Mouse (Mus musculus): ENCODE measurements at regions not wholly inside any gene's neighbourhood (a gene's known extent, or its start where the extent isn't known, plus 50 kb on each side); places are given as distances from the start of the nearest gene placed in this dataset.

DNA sequence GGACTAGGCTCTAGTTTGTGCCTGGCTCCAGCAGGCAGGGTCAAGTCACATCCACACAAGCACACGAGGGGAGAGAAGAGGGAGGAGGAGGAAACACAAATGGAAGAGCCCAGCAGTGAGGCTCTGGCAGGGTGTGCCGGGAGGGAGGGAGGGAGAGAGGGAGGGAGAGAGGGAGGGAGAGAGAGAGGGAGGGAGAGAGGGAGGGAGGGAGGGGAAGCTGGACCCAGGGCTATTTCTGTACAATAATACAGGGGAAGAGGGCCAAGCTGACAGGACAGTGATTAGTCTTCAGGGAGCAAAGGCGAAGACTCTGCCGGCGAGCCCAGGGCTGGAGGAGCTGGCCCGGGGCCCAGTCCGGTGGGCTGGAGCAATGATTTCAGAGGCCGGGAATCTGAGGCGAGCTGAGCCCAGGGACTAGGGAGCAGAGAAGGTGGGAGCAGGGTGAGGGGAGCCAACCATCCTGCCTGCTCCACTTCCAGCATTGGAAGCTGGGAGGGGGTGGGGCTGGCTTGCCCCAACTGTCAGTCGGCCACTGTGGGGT lies 155.6 kb downstream of the Efnb1 start:
- no peak for DNase-seq (ENCODE audit: low read depth)

DNA sequence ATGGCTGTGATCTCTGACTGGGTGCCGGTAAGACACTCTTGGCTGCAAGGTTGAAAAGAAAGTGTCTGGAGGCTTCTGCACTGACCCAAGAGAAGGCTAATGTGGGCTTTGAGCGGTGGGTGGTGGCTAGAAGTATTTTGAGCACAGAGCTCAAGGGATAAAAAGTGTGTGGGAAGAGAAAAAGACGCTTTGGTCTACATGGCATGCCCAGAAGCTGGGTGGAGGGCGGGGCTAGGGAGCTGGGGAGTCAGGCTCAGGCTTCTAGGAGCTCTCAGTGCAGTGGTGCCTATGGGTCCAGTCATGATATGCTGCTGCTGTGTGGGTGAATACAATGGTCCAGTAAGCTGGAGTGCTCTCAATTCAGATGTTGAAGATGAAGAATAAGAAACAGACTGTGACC lies 152.1 kb downstream of the Efnb1 start:
- no peak for DNase-seq (ENCODE audit: low read depth)

DNA sequence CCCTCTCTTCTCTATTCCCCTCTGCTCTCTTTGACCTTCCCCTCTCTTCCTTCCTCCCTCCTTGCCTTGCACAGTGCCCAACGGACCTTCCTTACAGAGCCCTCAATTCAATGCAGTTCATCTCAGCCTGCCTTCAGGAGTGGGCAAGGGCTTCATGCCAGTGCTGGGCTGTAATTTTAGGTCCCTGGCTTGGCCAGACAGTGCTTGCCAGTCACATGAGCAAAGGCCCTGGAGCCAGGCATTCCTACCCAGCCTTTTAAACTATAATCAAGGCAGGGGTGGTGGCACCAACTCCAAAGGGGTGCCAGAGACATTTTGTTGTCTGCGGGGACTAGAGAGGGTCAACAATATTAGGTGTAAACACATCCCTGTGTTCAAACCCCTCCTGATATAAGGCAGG lies 150.9 kb downstream of the Efnb1 start:
- no peak for DNase-seq (ENCODE audit: low read depth)

DNA sequence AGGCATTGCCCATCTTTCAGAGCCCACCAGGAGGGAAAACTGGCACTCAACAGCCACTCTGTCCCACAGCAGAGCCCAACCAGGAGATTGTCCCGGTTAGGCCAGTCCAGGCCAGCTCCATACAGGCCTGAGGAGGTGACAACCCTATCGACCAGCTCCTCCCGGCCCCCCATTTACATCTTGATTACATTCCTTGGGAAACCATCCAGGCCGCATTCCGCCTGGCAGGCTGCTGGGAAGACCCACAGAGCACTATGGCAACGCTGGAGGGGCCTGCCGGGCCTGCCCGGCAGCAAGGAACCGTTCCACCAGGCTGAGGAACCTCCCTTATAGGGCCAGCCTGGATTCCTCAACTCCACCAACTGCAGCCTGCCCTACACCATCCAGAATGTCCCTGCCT lies 149.7 kb downstream of the Efnb1 start:
- DNase-seq (ENCODE audit: low read depth), result peak; percentile 78

DNA sequence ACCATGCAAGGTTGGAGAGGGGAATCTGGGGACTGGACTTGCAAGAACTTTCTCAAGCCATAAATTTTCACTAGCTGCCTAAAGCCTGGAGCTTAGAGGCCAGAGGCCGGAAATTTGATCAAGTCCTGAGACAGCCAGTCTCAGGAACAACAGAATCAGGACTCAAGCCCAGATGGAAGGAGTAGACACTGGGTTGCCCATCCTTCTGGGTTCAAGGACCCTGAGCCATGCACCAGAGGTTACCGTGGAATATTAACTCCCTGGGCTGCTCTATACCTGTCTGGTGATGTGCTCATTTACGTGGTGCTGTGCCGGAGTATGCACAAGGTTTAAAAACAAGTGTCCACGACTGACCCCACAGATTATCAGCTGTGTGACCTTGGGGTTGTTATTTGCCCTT lies 145.1 kb downstream of the Efnb1 start:
- no peak for DNase-seq (ENCODE audit: low read depth)

DNA sequence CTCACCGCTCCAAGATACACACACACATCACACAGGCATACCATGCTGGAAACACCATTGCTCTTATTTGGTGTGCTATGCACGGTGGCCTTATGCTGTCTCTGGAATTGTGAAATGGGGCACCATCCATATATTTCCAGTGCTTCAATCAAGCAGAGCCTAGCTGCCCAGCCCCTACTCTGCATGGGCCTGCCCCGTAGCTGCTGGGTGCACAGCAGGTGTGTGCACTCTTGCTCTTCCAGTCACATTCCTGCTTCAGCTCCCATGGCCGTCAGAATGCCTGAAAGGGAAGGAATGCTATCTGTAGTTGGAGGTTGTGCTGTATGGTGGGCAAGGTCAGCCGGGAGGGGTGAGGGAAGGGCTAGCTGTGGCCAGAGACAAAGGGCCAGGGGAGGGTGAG lies 144.6 kb downstream of the Efnb1 start:
- DNase-seq (ENCODE audit: low read depth), result no peak

DNA sequence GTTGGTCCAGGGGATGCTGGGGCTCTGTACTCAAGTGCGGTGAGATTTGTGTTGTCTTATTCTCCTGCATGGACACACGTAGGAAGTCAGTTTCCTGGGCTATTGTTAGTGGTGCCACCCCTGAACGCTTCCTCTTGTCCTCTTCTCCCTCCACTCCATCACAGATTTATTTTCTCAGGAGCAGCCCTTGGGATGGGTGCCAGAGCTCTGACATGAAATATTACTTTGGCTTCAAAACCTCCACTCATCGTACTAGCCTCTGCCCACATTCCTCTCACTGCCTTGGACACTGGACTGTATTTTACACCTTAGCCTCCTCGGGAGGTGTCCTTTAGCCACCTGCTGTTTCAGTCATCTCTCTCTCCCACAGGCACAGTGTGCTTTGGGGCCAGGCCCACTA lies 139.6 kb downstream of the Efnb1 start:
- DNase-seq (ENCODE audit: low read depth), result peak; percentile 4

DNA sequence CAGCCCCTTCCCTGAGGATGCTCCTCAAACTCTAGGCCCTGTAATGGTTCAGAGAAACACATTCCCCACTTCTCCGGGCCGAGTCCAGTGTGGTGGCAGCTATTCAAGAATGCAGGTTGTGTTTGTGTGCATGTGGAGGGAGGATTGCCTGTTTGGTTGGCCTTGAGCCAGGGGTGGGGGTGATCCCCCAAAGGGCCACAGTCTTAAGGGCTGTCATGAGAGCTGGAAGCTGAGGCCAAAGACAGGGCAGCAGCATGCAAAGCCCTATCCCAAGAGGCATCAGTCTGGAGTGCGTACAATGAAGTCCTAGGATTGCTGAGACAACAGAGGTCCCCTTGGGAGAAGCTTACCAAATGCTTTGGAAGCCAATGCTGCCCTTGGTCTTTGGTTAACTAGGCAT lies 136.0 kb downstream of the Efnb1 start:
- DNase-seq (ENCODE audit: low read depth), result no peak

DNA sequence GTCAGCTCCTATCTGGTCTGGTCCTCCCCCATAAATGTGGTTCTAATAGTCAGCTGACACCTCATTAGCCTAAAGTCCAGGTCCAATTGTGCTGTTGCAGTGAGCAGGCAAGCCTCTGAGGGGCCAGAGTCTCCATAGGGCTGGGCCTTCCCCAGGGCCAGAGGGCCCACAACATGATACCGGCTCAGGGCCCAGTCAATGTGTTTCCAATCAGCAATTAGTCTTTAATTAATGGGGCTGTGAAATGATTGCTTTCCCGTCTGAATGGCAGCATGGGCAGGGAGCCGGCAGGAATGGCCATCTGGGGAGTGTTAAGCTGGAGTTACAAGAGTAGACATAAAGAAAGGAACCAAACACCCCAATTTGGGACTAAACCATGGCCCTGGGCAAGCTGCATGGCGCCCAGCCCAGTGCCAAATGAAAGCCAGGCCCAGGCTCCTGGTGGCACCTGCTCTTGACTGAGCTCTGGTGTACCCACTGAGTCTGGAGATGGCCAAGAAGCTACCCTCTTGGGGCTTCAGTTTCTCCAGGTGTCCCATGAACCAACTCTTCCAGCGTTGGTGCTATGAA lies 113.2 kb downstream of the Efnb1 start:
- DNase-seq (ENCODE audit: low read depth), result no peak

DNA sequence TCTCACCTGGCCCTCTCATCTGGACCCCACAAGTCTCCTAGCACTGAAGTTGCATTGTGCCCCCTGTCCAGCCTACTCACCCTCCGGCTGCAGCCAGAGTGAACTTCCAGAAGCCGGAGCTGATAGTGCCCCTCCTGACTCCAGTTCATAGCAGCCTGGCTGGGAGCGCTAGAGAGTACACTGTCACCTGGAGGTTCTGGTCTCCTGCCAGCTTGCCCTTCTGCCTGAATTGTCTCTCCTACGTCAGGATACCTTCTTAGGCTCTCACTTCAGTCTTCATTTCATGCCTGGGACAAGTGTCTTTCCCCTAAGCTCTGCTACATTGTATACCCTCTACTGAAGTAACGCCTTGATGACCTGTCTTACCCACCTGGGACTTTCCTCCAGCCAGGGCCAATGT lies 112.3 kb downstream of the Efnb1 start:
- no peak for DNase-seq (ENCODE audit: low read depth)

DNA sequence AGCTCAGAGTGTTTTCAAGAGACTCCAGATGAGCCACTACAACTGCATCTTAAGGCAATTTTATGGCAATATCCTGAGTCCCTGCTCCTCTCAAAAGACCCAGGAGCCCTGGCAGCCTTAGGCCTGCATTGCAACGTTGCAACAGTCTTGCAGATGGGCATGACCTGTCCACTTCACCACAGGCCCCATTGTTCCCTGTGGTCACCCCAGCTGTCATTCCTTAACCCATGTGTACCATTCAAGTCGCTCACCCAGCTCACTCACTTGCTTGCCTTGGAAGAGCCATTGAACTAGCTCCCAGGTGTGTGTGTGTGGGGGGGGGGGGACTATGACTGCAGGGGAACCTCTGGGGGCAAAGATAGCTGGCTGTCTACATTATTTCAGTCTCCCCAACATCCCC lies 110.8 kb downstream of the Efnb1 start:
- DNase-seq (ENCODE audit: low read depth), result no peak

DNA sequence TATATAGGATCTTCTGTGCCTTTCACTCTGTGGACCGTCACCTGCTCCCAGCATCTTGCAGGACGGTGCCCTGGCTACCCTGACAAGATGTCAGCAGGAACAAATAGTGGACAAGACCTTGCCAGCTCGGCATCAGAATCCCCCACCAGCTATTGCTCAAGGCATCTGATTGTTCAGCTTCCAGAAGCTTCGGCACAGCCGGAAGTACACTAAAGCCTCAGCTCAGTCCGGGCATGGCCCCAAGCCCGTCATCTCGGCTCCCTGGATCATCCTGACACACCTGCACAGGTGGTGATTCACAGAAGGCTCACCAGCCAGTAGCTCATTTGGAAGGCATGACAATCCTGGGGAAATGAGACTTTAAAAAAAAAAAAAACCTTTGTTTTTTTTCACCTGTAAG lies 110.1 kb downstream of the Efnb1 start:
- no peak for DNase-seq (ENCODE audit: low read depth)

DNA sequence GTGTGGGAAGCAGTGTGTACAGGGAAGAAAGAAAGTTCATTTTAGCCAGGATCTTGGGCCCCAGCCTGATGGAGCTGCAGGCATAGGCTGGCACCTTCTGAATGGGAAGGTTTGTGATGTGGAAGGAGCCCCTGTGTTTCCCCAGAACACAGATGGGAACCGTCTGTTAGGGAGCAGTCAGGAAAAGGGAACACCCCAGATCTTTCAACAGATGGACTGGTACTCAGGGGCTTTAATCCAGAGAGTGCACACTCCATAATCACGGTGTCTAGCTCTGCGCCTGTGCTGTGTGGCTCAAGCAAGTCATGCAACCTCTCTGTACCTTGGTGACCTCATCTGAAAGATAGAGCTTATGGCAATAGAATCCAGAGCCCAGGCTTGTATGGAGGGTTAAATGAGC lies 109.6 kb downstream of the Efnb1 start:
- no peak for DNase-seq (ENCODE audit: low read depth)

DNA sequence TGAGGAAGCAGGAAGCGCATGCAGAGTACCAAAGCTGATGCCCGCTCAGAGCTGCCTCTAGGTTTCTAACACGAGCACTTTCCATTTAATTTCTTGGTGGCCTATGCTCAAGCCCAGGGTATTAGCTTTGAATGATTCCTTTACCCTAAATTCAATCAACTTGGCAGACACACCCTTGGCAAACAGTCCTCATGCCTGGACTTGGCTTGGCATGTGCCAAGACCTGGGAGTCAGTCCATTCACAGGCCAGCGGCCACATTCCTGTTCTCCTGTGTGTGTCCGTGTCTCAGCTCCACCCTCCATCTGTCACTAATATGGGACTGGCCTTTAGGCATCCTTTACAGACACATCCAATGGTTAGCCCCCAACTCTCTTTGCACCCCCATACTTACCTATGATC lies 107.3 kb downstream of the Efnb1 start:
- DNase-seq (ENCODE audit: low read depth), result no peak

DNA sequence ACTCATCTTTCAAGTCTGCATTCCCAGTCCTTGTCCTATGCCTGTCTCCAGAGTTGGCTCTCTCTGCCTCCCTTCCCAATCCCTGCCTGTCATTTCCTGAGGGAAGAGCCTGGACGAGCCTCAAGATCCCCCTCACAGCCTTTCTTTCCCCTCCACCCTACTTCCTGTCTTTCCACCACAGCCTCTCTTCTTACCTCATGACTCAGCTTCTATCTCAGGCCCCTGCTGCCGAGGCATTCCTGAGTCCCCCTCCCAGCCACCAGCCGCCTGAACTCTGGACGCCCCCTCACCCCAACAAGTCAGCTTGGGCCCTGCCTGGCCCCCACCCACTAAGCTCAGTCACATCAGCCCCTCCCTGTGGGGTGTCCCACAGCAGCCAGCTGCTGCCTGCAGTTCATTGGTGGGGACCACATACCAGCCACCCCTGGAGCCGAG lies 105.8 kb downstream of the Efnb1 start:
- DNase-seq (ENCODE audit: low read depth), result no peak

DNA sequence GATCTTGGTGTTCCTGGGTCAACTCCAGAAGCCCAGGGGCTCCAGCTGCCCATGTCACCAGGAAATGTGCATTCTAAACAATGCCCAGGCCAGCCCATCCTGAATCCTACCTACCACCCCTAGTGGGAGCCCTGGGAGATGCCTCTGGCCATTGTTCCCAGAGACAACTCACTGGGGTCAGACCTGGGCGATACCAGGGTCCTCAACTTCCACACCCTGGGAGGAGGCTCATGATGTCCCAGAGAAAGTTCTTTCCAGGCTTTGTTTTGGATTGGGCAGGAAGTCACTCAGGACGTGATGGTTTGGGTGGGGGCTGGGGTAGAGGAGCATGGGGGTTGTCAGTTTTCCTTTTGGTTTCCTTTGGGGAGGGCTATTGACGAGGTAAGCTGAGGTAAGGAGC lies 97.1 kb downstream of the Efnb1 start:
- no peak for DNase-seq (ENCODE audit: low read depth)

DNA sequence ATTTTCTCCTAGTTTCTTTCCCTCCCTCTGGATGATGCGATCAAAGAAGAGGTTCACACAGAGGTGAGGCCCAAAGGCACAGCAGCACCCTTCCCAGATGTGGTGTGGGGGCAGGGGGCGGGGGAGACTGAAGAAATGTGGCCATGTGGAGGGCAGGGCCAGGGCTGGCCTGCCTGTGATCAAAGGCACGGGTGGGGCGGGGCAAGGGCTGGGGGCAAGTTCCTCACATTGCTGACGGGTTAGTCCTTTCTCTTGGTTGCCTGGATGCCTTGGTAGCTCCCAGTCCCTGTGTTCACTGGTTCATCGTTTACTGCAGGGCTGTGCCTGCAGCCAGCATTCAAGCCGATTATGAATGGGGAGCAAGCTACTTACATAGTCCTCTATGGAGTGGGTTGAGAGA lies 96.4 kb downstream of the Efnb1 start:
- no peak for DNase-seq (ENCODE audit: low read depth)

DNA sequence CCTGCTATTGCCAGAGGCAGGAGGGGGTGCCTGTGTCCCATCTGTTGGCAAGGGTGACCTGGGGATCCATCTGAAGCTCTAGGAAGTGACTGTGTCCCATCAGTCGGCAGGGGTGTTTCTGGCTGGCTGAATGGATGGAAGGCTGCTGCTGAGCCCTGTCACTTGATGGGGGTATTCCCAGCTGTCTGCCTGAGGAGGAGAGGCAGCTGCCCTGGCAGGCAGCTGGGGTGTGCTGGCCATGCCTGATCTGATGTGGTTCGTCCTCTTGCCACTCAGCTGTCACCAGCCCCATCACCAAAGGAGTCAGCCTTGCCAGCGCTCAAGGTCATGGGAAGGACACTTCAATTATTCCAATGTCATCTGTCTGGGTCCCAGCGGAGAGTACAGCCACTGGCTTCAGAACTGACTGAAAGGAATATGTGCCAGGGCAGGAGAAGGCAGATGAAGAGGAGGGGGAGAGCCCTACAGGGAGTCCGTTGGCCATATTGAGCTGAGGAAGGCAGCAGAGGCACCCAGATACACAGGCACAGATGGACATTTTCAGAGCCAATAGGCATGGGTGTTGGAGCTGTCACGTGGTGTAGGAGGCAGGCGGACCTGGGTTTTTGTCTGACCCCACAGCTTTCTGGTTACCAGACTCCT lies 89.3 kb downstream of the Efnb1 start:
- DNase-seq (ENCODE audit: low read depth), result no peak

DNA sequence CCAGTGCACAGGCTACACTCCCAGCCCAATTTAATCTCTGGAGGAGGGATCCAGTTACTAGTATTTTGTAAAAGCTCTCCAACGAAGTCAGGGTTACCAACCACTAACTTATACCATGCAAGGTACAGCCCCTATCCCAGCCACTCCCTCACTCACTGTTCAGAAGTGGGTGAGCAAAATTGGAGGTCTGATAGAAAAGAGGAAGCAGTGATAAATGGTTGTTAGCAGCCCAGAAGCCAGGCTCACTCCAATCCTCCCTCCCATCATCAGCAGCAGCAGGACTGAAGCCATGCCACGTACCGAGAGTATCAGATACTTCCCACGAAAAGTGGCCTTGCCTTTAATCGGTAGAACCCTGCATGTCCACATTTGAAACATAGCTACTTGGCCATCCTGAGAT lies 86.1 kb downstream of the Efnb1 start:
- no peak for DNase-seq (ENCODE audit: low read depth)

DNA sequence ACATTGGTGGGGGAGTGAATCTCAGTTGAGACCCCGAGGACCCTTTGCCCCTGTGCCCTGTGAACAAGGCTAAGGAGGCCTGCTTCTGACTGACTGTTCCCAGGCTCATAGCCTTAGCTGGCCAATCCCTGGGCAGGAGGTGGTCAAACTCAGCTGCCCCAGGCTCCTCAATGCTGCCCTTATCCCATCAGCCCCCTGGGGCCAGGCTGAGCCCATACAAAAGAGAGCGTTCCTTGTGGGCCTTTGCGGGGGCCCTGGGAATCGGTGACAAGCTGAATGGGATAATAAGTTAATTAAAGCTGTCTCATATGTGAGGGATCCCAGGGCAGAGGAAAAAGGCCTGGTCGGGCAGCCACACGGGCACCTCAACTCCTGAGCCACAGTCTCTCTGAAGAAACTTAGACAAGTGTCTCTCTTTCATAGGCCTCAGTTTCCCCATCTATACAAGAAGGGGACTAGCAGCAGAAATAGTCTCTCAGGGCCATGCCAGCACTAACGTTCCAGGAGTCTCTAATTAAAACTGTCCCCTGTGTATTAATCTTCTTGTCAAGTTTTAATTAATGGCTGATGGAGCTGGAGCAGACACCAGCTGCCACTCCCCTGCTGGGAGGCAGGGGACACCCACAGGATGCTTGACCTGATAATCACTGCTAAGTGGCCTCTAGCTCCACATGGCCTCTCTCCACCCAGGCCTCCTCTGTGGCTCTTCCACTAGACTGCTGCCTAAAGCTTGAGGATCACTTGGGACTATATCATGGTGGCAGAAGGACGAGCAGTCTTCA lies 84.9 kb downstream of the Efnb1 start:
- no peak for DNase-seq (ENCODE audit: low read depth)

DNA sequence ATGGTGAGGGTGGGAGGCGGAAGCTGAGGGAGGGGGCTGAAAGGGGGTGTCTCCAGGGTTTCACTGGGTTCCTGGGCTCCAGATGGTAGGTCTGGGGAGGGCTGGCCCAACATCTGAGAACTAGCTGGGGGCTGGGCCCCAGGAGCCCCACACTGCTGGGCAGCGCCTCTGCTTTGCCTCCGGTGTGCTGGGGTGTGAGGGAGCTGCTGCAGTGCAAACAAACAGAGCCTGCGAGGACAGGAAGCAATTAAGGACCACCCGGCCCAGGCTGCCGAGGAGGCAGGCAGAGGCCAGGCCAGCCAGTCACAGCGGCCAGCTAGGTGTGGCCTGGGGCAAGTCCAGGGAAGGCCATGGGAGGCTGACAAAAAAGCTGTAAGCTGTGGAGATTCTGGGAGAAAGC lies 82.3 kb downstream of the Efnb1 start:
- no peak for DNase-seq (ENCODE audit: low read depth)

DNA sequence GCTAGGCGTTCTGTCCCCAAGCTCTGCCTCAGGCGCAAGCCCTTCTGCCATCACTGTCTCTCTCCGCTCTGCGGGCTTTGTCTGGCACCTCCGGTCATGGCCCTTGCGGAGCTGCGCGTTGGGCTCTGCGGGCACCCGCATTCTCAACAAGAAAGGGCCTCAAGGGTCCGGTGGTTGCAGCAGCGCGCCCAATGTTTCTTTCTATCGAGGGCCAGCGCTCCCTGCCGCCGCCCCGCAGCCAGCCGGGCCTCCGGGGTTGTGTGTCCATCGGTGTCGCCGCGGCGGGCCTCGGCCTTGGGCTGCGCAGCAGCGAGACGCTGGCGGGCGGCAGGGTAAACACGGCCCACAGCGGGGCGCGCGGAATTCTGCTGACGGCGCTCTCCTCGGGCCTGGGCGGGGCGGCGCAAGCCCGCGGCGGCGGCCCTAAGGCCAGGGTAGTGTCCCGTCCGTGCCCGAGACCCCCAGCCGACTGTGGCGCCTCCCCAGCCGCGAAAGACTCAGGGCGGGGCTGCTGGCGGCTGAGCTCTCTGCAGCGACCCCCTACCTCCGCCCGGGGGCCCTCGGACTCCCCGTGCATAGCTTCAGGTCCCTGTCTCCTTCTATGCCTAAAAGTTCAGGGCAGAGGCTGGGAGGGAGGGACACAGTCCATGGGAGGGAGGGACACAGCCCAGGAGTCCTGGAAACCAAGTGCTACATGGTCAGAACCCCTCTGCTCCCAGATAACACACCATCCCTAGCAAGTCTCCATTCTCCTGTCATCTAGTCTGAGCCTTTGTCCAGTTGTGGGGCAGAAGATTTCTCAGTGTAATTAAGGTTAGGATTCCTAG lies 80.9 kb downstream of the Efnb1 start:
- no peak for DNase-seq (ENCODE audit: low read depth)

DNA sequence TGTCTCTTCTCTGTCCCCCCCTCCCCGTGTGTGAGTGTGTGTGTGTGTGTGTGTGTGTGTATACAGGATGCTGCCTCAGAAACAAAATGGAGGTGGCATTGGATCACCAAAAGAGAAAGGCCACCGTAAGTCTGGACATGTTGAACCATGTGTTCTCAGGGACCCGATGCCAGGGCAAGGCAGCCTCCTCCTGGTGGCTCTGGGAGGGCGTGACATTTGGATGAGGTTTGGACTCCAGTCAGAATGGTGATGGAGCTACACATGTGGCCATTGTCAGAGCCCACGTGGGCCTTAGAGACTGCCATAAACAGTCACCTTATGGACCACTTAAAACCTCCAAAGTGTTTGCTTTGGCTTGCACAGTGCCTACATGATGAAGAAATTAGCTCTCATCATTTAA lies 80.0 kb downstream of the Efnb1 start:
- no peak for DNase-seq (ENCODE audit: low read depth)

All from NIH3T3 (cell line).